Mouse (Mus musculus): Measurements from ENCODE around the gene H2-Ke6. TPM values are rescaled to one million over a fixed set of nuclear protein-coding genes. Genes with fewer than 3 reads are reported as not detected.
"Not testable (repeated sequence)": the region's sequence is repeated elsewhere in the genome, so short reads cannot be mapped to it uniquely, and the experiment has no call there.

Gene H2-Ke6
- polyA plus RNA-seq, 1 experiment from 2014 or later = 56.1 TPM

- no peak for ATAC-seq (ENCODE audit: low FRiP score, low TSS enrichment)
- Histone ChIP-seq H3K4me2 (ENCODE audit: low read length) (no peak overlapping the region), H3K9ac (replicated peaks; ENCODE audit: low read length) (no peak overlapping the region), H3K27ac (replicated peaks; ENCODE audit: low read depth, low read length) (no peak overlapping the region), H3K4me3 (replicated peaks; ENCODE audit: low read depth, low read length) (no peak overlapping the region), H3K36me3 (ENCODE audit: control insufficient read depth, insufficient read depth, low read length) (peaks cover 25% of the 10 kb centered on the region), H3K9me3 (ENCODE audit: control insufficient read depth, low read length) (no peaks in the 10 kb centered on the region), H3K27me3 (ENCODE audit: control insufficient read depth, insufficient read depth, low read length) (no peaks in the 10 kb centered on the region), H3K4me1 (ENCODE audit: control insufficient read depth, insufficient read depth, low read length) (peaks cover 26% of the 10 kb centered on the region)
- WGBS = 96% methylated on average over 23 of the region's 23 CpGs
- DNase-seq = no peak
Measured at GRCm38 (mm10) chr17:34021539-34022413, 6.1 kb downstream of the H2-Ke6 start.

GRCm38 (mm10) chr17:34013436-34013835 lies 14.4 kb downstream of the H2-Ke6 start:
- Histone ChIP-seq H3K4me2 (ENCODE audit: low read length) (no peak overlapping the region), H3K9ac (replicated peaks; ENCODE audit: low read length) (no peak overlapping the region), H3K27me3 (ENCODE audit: control insufficient read depth, insufficient read depth, low read length) (no peaks in the 10 kb centered on the region), H3K4me3 (replicated peaks; ENCODE audit: low read depth, low read length) (no peak overlapping the region), H3K4me1 (ENCODE audit: control insufficient read depth, insufficient read depth, low read length) (no peaks in the 10 kb centered on the region), H3K27ac (replicated peaks; ENCODE audit: low read depth, low read length) (no peak overlapping the region), H3K9me3 (ENCODE audit: control insufficient read depth, low read length) (0 out of 2 replicates have a peak, but pooled peaks cover 3% of the 10 kb centered on the region), H3K36me3 (ENCODE audit: control insufficient read depth, insufficient read depth, low read length) (no peaks in the 10 kb centered on the region)
- no peak for ATAC-seq (ENCODE audit: low FRiP score, low TSS enrichment)
- WGBS = 92% methylated on average over 8 of the region's 8 CpGs
- no peak for DNase-seq

DNA sequence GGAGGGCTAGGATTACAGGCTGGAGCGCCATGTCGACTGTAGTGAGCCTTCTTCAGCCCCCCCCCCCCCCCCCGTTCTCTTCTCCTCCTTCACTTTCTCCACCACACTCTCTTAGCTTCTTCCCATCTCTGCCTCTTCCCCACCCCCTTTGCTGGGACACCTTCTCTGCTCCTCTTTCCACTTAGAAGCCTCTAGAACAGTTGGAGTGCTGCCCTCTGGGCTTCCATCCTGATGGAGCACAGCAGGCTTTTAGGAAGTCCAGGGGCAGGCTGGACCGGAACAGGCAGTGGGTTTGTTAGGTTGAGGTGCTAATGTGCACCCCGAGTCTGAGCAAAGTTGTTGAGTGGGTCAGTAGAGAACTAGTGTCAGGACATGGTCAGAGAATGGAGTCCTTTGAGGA lies 17.7 kb downstream of the H2-Ke6 start:
- Histone ChIP-seq H3K4me1 (ENCODE audit: control insufficient read depth, insufficient read depth, low read length) (no peaks in the 10 kb centered on the region), H3K9ac (replicated peaks; ENCODE audit: low read length) (no peak overlapping the region), H3K4me2 (ENCODE audit: low read length) (no peak overlapping the region), H3K9me3 (ENCODE audit: control insufficient read depth, low read length) (0 out of 2 replicates have a peak, but pooled peaks cover 3% of the 10 kb centered on the region), H3K4me3 (replicated peaks; ENCODE audit: low read depth, low read length) (no peak overlapping the region), H3K27ac (replicated peaks; ENCODE audit: low read depth, low read length) (no peak overlapping the region), H3K36me3 (ENCODE audit: control insufficient read depth, insufficient read depth, low read length) (no peaks in the 10 kb centered on the region), H3K27me3 (ENCODE audit: control insufficient read depth, insufficient read depth, low read length) (no peaks in the 10 kb centered on the region)
- WGBS = 88% methylated on average over 5 of the region's 5 CpGs
- DNase-seq = no peak
- ATAC-seq (ENCODE audit: low FRiP score, low TSS enrichment) = no peak

DNA sequence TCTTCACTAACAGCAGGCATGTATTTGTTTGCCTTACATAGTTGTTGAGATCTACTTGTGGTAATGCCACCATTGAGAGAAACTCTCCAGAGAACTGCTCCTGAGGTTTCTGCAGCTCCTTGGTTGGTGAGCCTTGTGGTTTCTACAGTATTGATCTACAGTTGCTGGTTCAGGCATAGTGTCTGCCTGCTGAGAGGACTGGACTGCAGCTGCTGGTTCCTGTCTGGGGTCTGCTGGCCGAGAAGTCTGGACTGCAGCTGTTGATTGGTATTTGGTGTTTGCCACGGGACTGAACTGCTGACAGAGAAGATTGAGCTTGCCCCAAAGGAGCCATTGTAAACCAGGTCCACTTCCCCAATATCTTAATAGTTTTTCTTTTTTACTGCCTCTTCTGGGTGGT lies 21.3 kb downstream of the H2-Ke6 start:
- 63% methylated on average over 2 of the region's 2 CpGs for WGBS
- H3K4me3 ChIP-seq (replicated peaks; ENCODE audit: low read depth, low read length) = no peak overlapping the region
- H3K9ac ChIP-seq (replicated peaks; ENCODE audit: low read length) = no peak overlapping the region
- H3K4me2 ChIP-seq (ENCODE audit: low read length) = no peak overlapping the region
- DNase-seq (no peak), ATAC-seq (ENCODE audit: low FRiP score, low TSS enrichment) (no peak)
- H3K4me1 ChIP-seq (ENCODE audit: control insufficient read depth, insufficient read depth, low read length) = no peaks in the 10 kb centered on the region
- no peaks in the 10 kb centered on the region for H3K9me3 ChIP-seq (ENCODE audit: control insufficient read depth, low read length)
- no peak overlapping the region for H3K27ac ChIP-seq (replicated peaks; ENCODE audit: low read depth, low read length)
- H3K36me3 ChIP-seq (ENCODE audit: control insufficient read depth, insufficient read depth, low read length) = no peaks in the 10 kb centered on the region
- H3K27me3 ChIP-seq (ENCODE audit: control insufficient read depth, insufficient read depth, low read length) = no peaks in the 10 kb centered on the region

DNA sequence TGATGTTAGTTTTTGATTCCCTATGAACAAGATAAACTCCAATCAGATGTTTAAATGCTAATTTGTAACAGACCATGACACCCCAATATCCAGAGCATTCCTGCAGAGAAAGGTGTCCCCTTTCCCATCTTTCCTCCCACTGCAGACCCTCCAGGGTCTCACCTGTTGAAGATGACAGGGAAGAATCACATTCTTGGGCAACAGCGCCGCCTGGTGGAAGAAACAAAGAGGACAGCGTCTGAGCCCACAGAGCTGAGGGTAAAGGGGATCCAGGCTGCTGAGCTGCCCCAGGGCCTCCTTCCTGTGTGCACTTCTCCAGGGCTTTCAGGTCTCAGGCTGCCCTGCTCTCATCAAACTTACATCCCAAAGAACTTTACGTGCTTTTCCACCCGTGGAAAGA lies 24.4 kb downstream of the H2-Ke6 start:
- Histone ChIP-seq H3K9ac (replicated peaks; ENCODE audit: low read length) (no peak overlapping the region), H3K4me1 (ENCODE audit: control insufficient read depth, insufficient read depth, low read length) (peaks cover 5% of the 10 kb centered on the region; the same call in 1 of the 2 replicates), H3K4me2 (ENCODE audit: low read length) (no peak overlapping the region), H3K27me3 (ENCODE audit: control insufficient read depth, insufficient read depth, low read length) (peaks cover 19% of the 10 kb centered on the region; the same call in 1 of the 2 replicates), H3K27ac (replicated peaks; ENCODE audit: low read depth, low read length) (no peak overlapping the region), H3K4me3 (replicated peaks; ENCODE audit: low read depth, low read length) (no peak overlapping the region), H3K36me3 (ENCODE audit: control insufficient read depth, insufficient read depth, low read length) (no peaks in the 10 kb centered on the region), H3K9me3 (ENCODE audit: control insufficient read depth, low read length) (no peaks in the 10 kb centered on the region)
- no peak for ATAC-seq (ENCODE audit: low FRiP score, low TSS enrichment)
- 5% methylated on average over 5 of the region's 5 CpGs for WGBS
- DNase-seq = peak; percentile 75

DNA sequence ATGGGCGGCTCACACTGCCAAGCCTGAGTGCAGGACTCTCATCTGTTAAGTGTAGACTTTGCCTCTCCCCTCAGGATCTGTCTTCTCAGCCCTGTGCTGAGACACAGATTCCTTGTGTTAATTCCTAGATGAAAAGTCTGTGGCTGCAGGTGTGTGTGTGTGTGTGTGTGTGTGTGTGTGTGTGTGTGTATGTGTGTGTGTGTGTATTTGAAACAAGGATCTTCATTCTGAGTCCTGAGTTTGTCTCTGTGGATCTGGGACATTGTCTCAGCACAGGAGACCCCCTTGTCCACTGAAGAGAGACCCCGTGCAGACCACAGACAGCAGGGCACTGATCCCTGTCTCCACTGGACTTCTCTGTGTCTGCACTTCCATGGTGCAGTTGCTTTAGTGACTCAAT lies 27.1 kb downstream of the H2-Ke6 start:
- not testable (repeated sequence) for H3K4me2 ChIP-seq (ENCODE audit: low read length); H3K27ac ChIP-seq (replicated peaks; ENCODE audit: low read depth, low read length); H3K4me1 ChIP-seq (ENCODE audit: control insufficient read depth, insufficient read depth, low read length); H3K9ac ChIP-seq (replicated peaks; ENCODE audit: low read length); DNase-seq; ATAC-seq (ENCODE audit: low FRiP score, low TSS enrichment); H3K36me3 ChIP-seq (ENCODE audit: control insufficient read depth, insufficient read depth, low read length); H3K9me3 ChIP-seq (ENCODE audit: control insufficient read depth, low read length)
- peak overlapping the region; percentile 43; the same call in 1 of the 2 replicates for H3K4me3 ChIP-seq (replicated peaks; ENCODE audit: low read depth, low read length)
- H3K27me3 ChIP-seq (ENCODE audit: control insufficient read depth, insufficient read depth, low read length) = peaks cover 19% of the 10 kb centered on the region; the same call in 1 of the 2 replicates
- 57% methylated on average over 2 of the region's 2 CpGs for WGBS

DNA sequence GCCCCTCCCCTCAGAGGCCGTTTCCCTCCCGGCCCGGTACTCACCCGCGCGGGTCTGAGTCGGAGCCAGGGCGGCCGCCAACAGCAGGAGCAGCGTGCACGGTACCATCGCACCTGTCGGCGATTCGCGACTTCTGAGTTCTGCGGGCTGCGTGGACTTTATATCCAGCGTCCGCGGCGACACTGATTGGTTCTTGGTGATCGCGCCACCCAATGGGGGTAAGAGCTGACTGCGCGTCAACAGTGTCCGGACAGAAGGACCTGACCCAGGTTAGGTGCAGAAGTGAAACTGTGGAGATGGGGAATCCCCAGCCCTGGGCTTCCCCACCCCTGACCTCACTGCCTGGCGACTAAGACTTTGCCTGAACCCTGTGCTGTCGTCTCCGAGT lies 27.7 kb downstream of the H2-Ke6 start, which contains the start of gene H2-K1:
Gene H2-K1, minus strand, starts transcription at position 198 of the 388 bp plus-strand sequence.
- Histone ChIP-seq H3K4me2 (ENCODE audit: low read length) (peak within 1 kb of the TSS; percentile 84), H3K9me3 (ENCODE audit: control insufficient read depth, low read length) (no peaks in the 10 kb centered on the region), H3K4me1 (ENCODE audit: control insufficient read depth, insufficient read depth, low read length) (peaks cover 5% of the 10 kb centered on the region; the same call in 1 of the 2 replicates), H3K9ac (replicated peaks; ENCODE audit: low read length) (peak within 1 kb of the TSS; percentile 45; the same call in 1 of the 2 replicates), H3K27me3 (ENCODE audit: control insufficient read depth, insufficient read depth, low read length) (peaks cover 19% of the 10 kb centered on the region; the same call in 1 of the 2 replicates), H3K4me3 (replicated peaks; ENCODE audit: low read depth, low read length) (peak within 1 kb of the TSS; percentile 43), H3K36me3 (ENCODE audit: control insufficient read depth, insufficient read depth, low read length) (no peaks in the 10 kb centered on the region), H3K27ac (replicated peaks; ENCODE audit: low read depth, low read length) (no peak within 1 kb of the TSS)
- ATAC-seq (ENCODE audit: low FRiP score, low TSS enrichment) (peak; percentile 57; the same call in 1 of the 2 replicates), DNase-seq (peak; percentile 73)
- WGBS = under 1% methylated on average over 30 of the region's 30 CpGs

DNA sequence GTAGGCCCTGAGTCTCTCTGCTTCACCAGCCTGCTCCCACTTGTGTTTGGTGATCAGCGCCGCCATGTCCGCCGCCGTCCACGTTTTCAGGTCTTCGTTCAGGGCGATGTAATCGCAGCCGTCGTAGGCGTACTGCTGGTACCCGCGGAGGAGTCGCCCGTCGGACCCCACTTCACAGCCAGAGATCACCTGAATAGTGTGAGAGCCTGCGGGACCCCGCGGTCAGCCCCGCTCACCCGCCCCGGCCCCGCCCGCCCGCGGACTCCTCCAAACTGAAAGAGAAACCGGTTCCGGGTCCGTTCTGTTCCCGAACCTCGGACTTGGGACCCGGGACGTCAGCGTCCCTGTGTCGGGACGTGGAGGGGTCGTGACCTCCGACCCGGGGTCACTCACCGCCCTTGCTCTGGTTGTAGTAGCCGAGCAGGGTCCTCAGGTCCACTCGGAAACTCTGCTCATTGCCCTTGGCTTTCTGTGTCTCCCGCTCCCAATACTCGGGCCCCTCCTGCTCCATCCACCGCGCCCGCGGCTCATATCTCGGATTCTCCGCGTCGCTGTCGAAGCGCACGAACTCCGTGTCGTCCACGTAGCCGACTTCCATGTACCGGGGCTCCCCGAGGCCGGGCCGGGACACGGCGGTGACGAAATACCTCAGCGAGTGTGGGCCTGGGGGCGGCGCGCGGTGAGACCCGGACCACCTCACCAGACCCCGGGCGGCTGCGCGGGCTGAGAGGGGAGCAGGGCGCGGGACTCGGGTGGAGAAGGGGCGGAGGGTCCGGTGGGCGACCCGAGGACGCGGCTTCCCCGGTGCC lies 28.3 kb downstream of the H2-Ke6 start:
- Histone ChIP-seq H3K9me3 (ENCODE audit: control insufficient read depth, low read length) (no peaks in the 10 kb centered on the region), H3K4me3 (replicated peaks; ENCODE audit: low read depth, low read length) (peak overlapping the region; percentile 43), H3K27me3 (ENCODE audit: control insufficient read depth, insufficient read depth, low read length) (peaks cover 19% of the 10 kb centered on the region; the same call in 1 of the 2 replicates), H3K36me3 (ENCODE audit: control insufficient read depth, insufficient read depth, low read length) (no peaks in the 10 kb centered on the region), H3K4me1 (ENCODE audit: control insufficient read depth, insufficient read depth, low read length) (peaks cover 5% of the 10 kb centered on the region; the same call in 1 of the 2 replicates), H3K27ac (replicated peaks; ENCODE audit: low read depth, low read length) (no peak overlapping the region), H3K9ac (replicated peaks; ENCODE audit: low read length) (peak overlapping the region; percentile 45; the same call in 1 of the 2 replicates), H3K4me2 (ENCODE audit: low read length) (peak overlapping the region; percentile 84)
- DNase-seq (peak; percentile 39), ATAC-seq (ENCODE audit: low FRiP score, low TSS enrichment) (0 out of 2 replicates have a peak, but pooled peaks have one; percentile 6)
- WGBS = 2% methylated on average over 87 of the region's 87 CpGs

All from midbrain, embryonic 14.5 days (tissue).